Mouse (Mus musculus) heart, embryonic 10.5 days (tissue): ENCODE data around the gene Ap3b1. TPM values are rescaled to one million over a fixed set of nuclear protein-coding genes. Genes with fewer than 3 reads are reported as not detected.

ENCODE experiments used
- DNase-seq: peaks from one replicate; pipeline ENCODE4 v3.0.0-alpha.2; 2017; ENCODE audit warnings: low spot score
- H3K27ac ChIP-seq: fragments of 300-500 bp; sonication (generic); 2 replicates; pipeline ENCODE4 v1.5.1; 2016; ENCODE audit warnings: mild to moderate bottlenecking
- H3K27me3 ChIP-seq: fragments of 300-500 bp; sonication (generic); 2 replicates; pipeline ENCODE4 v1.6.1; 2016; ENCODE audit warnings: mild to moderate bottlenecking; ENCODE audit not compliant: poor library complexity, insufficient read depth, severe bottlenecking
- H3K36me3 ChIP-seq: fragments of 300-500 bp; sonication (generic); 2 replicates; pipeline ENCODE4 v1.6.1; 2016; ENCODE audit warnings: mild to moderate bottlenecking, moderate library complexity
- H3K4me1 ChIP-seq: fragments of 300-500 bp; sonication (generic); 2 replicates; pipeline ENCODE4 v1.6.1; 2016; ENCODE audit warnings: mild to moderate bottlenecking
- H3K4me3 ChIP-seq: fragments of 300-500 bp; sonication (generic); 2 replicates; pipeline ENCODE4 v1.5.1; 2016; ENCODE audit warnings: mild to moderate bottlenecking, moderate library complexity
- H3K9me3 ChIP-seq: fragments of 300-500 bp; sonication (generic); 2 replicates; pipeline ENCODE4 v1.6.1; 2016; ENCODE audit warnings: mild to moderate bottlenecking, moderate library complexity
- WGBS: fragments of 180-500 bp; shearing (Covaris S2); methylation state at CpG from one replicate; pipeline ENCODE4 v1.1.7; 2016; 5-methylcytosine and 5-hydroxymethylcytosine counted together
- polyA plus RNA-seq: library from polyadenylated mRNA; unstranded; fragments of >200 nt; fragmentation: Nextera tagmentation; extraction: Ambion mirVana; gene quantifications from 2 replicates; pipeline ENCODE4 v1.2.1, GENCODE M21; 2016

The Ap3b1 gene
- polyA plus RNA-seq, 1 experiment from 2014 or later = 37.3 TPM

DNA sequence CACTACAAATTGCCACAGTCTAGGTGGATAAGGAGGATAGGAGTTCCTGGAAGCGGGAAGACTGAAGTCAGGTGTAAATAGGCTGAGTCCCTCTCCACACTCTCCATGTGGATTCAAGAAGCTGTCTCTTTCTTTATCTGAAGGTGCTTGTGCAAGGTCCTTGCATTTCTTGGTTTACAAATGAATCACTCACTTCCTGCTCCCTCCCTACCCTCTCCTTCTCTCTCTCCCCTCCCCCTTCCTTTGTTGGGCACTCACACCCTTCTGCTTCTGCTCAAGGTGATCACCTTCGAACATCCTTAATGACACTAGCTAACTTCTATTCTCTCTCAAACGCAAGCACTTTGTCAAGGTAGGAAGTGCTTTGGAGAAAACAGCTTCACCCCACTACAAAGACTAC, 84.7 kb downstream of the Ap3b1 start:
- WGBS = 71% methylated on average over 3 of the region's 3 CpGs
- no peaks in the 10 kb centered on the region for H3K4me1 ChIP-seq
- peaks cover 17% of the 10 kb centered on the region for H3K36me3 ChIP-seq
- no peak for DNase-seq
- H3K9me3 ChIP-seq = no peaks in the 10 kb centered on the region
- no peak overlapping the region for H3K27ac ChIP-seq
- H3K27me3 ChIP-seq = no peaks in the 10 kb centered on the region
- no peak overlapping the region for H3K4me3 ChIP-seq

DNA sequence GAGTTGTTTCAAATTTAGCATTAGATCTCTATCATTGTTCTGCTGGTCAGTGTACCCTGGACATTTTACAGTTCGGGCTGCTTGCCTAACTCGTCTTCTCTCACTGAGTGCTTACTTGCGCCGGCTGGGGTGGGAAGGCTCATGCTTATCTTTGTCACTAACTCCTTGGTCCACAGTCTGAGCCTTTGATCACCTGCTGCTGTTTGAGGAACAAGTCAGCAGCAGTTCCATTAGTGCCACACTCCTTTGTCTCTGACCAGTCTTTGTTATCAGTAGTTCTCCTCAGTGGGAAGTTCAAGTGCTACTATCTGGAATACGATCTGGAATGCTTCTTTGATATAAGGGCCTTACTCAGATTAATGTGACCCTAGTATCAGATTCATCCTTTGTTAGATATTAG, 86.3 kb downstream of the Ap3b1 start:
- DNase-seq = no peak
- H3K4me1 ChIP-seq = no peaks in the 10 kb centered on the region
- H3K27ac ChIP-seq = no peak overlapping the region
- WGBS = 48% methylated on average over 5 of the region's 5 CpGs
- no peak overlapping the region for H3K4me3 ChIP-seq
- H3K27me3 ChIP-seq = no peaks in the 10 kb centered on the region
- no peaks in the 10 kb centered on the region for H3K9me3 ChIP-seq
- H3K36me3 ChIP-seq = peaks cover 20% of the 10 kb centered on the region

DNA sequence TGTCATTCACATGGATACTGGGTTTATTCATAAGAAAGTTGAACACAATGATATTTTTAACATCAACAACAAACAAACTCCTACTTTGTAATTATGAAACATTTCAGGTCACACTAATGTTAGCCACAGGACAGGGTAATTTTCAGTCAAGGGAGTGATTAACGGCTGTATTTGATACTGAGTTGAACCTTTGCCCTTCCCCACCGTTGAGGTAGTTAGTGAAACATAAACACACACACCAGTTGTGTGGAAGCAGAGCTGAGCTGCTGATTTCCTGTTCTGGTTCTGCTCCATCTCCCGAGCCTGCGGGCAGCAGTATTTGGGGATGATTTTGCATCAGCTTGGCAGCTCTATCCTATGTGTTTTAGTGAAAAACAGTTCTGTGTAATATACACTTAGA, 88.2 kb downstream of the Ap3b1 start:
- H3K9me3 ChIP-seq = no peaks in the 10 kb centered on the region
- no peak overlapping the region for H3K27ac ChIP-seq
- no peak for DNase-seq
- 48% methylated on average over 4 of the region's 4 CpGs for WGBS
- H3K27me3 ChIP-seq = no peaks in the 10 kb centered on the region
- H3K36me3 ChIP-seq = peaks cover 12% of the 10 kb centered on the region
- H3K4me1 ChIP-seq = no peaks in the 10 kb centered on the region
- no peak overlapping the region for H3K4me3 ChIP-seq

DNA sequence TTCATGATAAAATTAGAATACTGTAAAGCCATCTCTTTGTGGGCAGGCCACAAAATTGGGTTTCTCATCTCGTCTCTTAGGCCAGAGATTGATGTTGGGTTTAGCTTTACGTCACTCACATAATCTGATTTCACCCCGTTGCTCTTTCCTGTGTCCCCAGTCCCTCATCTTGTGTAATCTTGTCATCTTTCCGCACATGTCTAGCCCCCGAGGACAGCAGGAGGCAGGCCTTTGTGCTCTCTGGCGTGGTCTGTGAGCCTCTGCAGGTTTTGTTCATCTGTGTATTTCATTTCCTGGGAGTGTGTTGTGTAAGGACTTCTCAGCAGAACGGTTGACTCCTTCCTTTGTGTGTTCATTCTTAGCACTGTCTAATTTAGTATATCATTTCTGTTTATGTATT, 90.8 kb downstream of the Ap3b1 start:
- Histone ChIP-seq H3K4me3 (no peak overlapping the region), H3K4me1 (no peaks in the 10 kb centered on the region), H3K27me3 (no peaks in the 10 kb centered on the region), H3K36me3 (peaks cover 18% of the 10 kb centered on the region), H3K9me3 (no peaks in the 10 kb centered on the region), H3K27ac (no peak overlapping the region)
- WGBS = 71% methylated on average over 7 of the region's 7 CpGs
- no peak for DNase-seq

DNA sequence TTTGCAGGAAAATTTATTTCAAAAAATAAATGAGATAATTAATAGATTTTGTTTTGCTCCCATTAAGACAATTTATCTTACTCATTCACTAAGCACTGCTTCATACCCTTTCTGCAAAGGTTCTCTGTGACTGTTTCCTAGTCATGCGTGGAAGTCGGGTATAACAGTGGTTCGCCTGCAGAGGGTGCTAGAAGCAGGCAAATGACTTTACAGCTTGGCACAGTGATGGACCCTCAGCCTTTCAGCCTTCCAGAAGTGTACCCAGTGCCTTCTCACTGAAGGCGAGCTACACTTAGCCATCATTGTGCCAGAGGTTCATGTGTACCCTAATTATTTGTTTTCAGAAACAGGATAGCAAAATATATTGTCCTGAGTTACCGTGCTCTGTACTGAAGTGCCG, 92.5 kb downstream of the Ap3b1 start:
- H3K27me3 ChIP-seq = no peaks in the 10 kb centered on the region
- H3K27ac ChIP-seq = no peak overlapping the region
- H3K4me1 ChIP-seq = no peaks in the 10 kb centered on the region
- peaks cover 26% of the 10 kb centered on the region for H3K36me3 ChIP-seq
- H3K4me3 ChIP-seq = no peak overlapping the region
- no peak for DNase-seq
- H3K9me3 ChIP-seq = no peaks in the 10 kb centered on the region
- 65% methylated on average over 6 of the region's 6 CpGs for WGBS

DNA sequence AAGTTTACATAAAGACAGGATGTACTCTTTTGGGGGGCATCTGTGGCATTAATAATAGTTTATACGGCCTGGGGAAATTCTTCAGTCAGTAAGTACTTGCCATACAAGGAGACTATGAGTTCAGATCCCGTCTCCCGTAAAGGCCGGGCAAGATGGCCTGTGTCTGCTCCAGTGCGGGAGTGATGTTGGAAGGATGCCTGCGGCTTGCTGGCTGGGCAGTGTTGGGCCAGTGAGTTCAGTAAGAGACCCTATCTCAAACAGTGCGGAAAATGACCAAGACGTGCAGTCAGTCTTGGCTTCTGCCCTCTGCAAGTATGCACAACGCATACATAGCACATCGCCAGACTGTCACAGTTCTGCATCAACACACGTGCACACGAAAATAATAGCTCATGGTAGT, 95.4 kb downstream of the Ap3b1 start:
- DNase-seq = no peak
- Histone ChIP-seq H3K27me3 (no peaks in the 10 kb centered on the region), H3K9me3 (no peaks in the 10 kb centered on the region), H3K4me1 (no peaks in the 10 kb centered on the region), H3K4me3 (no peak overlapping the region), H3K27ac (no peak overlapping the region), H3K36me3 (peaks cover 28% of the 10 kb centered on the region)
- WGBS = 89% methylated on average over 12 of the region's 12 CpGs

DNA sequence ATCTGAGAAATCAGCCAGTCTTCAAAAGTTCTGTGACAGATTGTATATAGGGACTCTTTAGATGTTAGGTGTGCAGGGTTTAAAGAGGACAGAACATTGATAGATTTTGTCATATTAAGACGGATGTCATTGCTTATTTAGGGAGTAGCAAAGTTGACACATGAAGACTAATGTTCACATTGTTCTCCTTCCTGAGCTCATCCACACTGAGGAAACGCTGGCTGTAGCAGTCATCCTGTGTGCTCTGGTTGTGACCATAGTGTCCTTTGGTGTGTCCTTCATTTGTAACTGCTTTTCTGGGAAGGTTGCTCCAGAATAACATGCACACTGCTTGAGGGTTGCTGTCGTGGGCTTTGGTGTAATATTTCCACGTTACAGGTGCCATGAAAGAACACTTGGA, 100.4 kb downstream of the Ap3b1 start:
- peaks cover 25% of the 10 kb centered on the region for H3K36me3 ChIP-seq
- H3K27me3 ChIP-seq = no peaks in the 10 kb centered on the region
- H3K27ac ChIP-seq = no peak overlapping the region
- 72% methylated on average over 4 of the region's 4 CpGs for WGBS
- H3K4me3 ChIP-seq = no peak overlapping the region
- no peaks in the 10 kb centered on the region for H3K4me1 ChIP-seq
- DNase-seq = no peak
- no peaks in the 10 kb centered on the region for H3K9me3 ChIP-seq

DNA sequence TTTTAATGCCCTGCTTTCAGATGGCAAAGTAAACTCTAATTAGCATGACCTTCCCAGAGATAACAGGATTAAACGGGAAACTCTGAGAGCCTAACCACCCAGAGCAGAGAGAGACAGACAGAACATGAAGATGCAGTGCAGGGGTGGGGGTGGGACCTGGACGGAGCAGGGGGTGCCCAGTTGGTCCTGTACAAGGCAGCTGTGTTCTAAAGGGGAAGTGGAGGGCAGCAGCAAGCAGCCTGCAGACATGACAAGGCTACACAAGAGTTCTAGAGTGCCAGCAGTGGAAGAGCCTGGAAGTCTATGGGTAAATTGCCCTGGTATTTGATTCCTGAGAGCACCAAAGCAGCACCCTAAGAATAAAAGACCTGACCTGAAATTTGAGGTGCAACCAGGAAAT, 105.5 kb downstream of the Ap3b1 start:
- no peaks in the 10 kb centered on the region for H3K4me1 ChIP-seq
- H3K4me3 ChIP-seq = no peak overlapping the region
- H3K27me3 ChIP-seq = no peaks in the 10 kb centered on the region
- WGBS = 44% methylated on average over 2 of the region's 2 CpGs
- H3K27ac ChIP-seq = no peak overlapping the region
- H3K9me3 ChIP-seq = no peaks in the 10 kb centered on the region
- H3K36me3 ChIP-seq = peaks cover 13% of the 10 kb centered on the region; the same call in 1 of the 2 replicates
- no peak for DNase-seq

DNA sequence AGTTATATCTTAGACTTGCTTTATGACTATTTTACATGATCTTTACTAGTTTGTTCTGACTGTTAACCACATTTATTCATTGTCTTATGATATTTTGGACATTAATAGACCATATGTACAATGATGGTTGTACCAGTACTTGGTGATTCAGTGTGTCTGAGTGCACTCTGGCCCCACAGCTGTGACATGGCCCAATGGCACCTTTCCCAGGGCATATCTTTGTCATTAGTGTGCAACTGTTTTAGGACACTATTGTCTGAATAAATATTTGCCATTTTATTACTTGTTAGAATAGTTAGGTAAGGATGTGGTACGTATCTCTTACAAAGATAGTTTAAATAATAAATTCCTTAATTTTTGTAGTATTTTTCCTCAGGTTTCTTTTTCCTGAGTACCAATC, 109.8 kb downstream of the Ap3b1 start:
- no peak for DNase-seq
- no peaks in the 10 kb centered on the region for H3K4me1 ChIP-seq
- 88% methylated on average over 1 of the region's 1 CpGs for WGBS
- H3K27ac ChIP-seq = no peak overlapping the region
- peaks cover 16% of the 10 kb centered on the region; the same call in 1 of the 2 replicates for H3K36me3 ChIP-seq
- no peak overlapping the region for H3K4me3 ChIP-seq
- H3K27me3 ChIP-seq = no peaks in the 10 kb centered on the region
- no peaks in the 10 kb centered on the region for H3K9me3 ChIP-seq

DNA sequence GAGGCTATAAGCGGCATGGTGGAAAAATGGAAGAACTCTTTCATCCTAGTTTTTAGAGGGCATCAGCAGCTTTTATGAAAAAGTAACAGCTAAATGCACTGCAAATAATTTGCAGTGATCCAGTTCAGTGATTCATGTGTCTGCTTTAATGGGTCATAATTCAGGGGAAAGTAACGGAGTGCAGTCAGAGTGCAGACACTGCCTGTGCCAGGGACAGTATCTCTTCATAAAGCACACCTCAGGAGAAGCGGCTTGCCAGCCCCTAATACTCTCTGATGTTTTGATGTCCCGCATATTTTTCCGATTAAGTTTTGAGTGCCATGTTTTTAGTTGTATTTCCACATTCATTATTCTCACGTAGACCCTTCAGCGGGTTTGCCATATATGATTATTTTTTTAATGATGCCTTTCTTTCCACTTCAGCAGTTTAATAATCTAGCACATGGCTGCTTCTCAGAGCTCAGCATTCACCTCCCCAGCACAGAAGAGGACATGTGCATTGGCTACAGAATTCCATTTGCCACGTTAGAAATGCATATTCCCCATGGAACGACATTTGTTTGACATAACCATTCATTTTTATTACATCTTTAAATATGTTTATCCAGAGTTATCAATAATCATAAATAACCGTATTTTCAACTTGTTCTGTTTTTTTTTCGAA, 112.4 kb downstream of the Ap3b1 start:
- H3K27ac ChIP-seq = no peak overlapping the region
- 94% methylated on average over 11 of the region's 11 CpGs for WGBS
- DNase-seq = no peak
- H3K4me1 ChIP-seq = no peaks in the 10 kb centered on the region
- no peak overlapping the region for H3K4me3 ChIP-seq
- H3K9me3 ChIP-seq = no peaks in the 10 kb centered on the region
- H3K36me3 ChIP-seq = peaks cover 20% of the 10 kb centered on the region
- no peaks in the 10 kb centered on the region for H3K27me3 ChIP-seq

DNA sequence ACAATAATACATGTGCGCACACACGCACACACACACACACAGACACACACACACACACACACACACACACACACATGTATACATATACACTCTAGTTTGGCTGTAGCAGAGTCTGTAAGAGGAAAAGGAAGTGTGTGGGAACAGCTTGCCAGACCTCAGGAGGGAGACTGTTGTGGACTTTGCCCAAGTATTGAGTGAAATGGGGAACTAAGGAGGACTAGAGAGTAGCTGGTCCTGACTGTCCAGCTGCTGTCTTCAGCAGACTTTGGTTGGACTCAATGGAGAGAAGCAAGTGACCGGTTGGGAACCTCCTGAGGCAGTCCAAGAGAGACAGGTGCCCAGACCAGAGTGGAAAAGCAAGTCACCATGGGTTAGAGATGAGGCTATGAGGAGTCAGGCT, 117.4 kb downstream of the Ap3b1 start:
- no peaks in the 10 kb centered on the region for H3K27me3 ChIP-seq
- WGBS = 94% methylated on average over 3 of the region's 3 CpGs
- H3K27ac ChIP-seq = no peak overlapping the region
- DNase-seq = no peak
- H3K4me3 ChIP-seq = no peak overlapping the region
- no peaks in the 10 kb centered on the region for H3K9me3 ChIP-seq
- H3K4me1 ChIP-seq = no peaks in the 10 kb centered on the region
- peaks cover 57% of the 10 kb centered on the region for H3K36me3 ChIP-seq

DNA sequence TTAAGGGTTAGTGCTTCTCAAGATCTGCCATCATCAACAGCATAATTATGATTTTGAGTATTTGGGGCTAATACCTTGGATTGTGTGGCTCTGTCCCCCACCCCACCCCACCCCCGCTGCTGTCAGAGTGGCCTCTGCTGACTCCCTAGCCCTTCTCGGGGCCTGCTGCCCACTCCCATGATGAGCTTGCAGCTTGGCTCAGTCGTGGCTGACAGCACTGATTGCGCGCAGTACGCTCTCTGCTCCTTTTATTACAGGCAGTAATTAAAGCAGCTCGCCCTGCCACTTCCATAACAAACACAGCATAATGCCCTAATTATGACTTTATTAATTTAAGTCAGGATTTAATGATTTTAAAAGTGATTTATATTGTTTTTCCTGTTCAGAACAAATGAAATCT, 121.5 kb downstream of the Ap3b1 start:
- H3K9me3 ChIP-seq = no peaks in the 10 kb centered on the region
- no peaks in the 10 kb centered on the region for H3K27me3 ChIP-seq
- H3K4me3 ChIP-seq = no peak overlapping the region
- peaks cover 86% of the 10 kb centered on the region for H3K36me3 ChIP-seq
- H3K27ac ChIP-seq = no peak overlapping the region
- WGBS = 88% methylated on average over 7 of the region's 7 CpGs
- H3K4me1 ChIP-seq = no peaks in the 10 kb centered on the region
- DNase-seq = no peak

DNA sequence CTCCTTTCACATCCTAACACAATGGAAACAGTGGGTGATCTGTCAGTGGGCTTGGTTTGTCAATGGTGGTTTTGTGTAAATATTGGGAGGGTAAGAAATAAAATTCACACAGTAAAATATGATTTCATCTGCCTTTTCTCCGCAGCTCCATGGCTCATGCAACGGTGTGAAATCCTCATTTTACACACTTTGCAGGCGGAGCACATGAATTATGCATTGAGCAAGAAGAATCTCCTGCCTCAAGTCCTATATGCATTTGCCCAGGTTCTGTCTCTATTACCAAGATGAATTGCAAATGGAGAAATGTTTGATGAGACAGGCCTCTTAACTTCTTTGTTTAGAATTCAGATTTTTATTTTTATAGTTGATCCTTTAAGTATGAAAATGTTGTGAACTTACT, 131.9 kb downstream of the Ap3b1 start:
- Histone ChIP-seq H3K9me3 (no peaks in the 10 kb centered on the region), H3K4me3 (no peak overlapping the region), H3K4me1 (0 out of 2 replicates have a peak, but pooled peaks cover 4% of the 10 kb centered on the region), H3K36me3 (peaks cover 36% of the 10 kb centered on the region), H3K27ac (no peak overlapping the region), H3K27me3 (no peaks in the 10 kb centered on the region)
- WGBS = 97% methylated on average over 3 of the region's 3 CpGs
- DNase-seq = no peak

DNA sequence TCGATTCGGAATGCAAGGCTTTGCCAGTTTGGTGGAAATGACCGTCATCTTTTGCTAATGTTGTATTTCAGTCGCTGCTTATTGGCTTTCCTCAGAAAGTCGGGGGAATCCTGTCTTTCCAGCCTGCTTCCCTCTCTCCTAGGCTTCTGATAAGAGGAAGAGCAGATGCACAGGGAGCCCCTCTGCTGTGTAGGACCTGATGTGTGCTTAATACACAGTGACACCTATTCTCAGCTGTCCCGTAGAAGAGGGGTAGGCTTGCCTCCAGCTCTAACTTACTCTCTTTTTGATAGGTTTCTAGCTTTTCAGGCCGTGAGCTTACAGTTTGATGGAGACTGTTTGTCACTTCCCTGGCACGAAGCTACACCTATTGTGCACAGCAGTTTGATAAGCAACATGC, 132.4 kb downstream of the Ap3b1 start:
- Histone ChIP-seq H3K4me1 (0 out of 2 replicates have a peak, but pooled peaks cover 4% of the 10 kb centered on the region), H3K36me3 (peaks cover 34% of the 10 kb centered on the region), H3K27me3 (no peaks in the 10 kb centered on the region), H3K27ac (no peak overlapping the region), H3K4me3 (no peak overlapping the region), H3K9me3 (no peaks in the 10 kb centered on the region)
- 84% methylated on average over 8 of the region's 8 CpGs for WGBS
- no peak for DNase-seq
